Mouse (Mus musculus): ENCODE data around the gene Mas1.

GRCm38 (mm10) chr17:12902291-12902690 lies 34.3 kb upstream of the Mas1 start:
- no peak for TF ChIP-seq HCFC1 (IDR thresholded peaks at IDR 0.05; ENCODE audit: borderline replicate concordance, insufficient read depth, low read length)
- no peak for TF ChIP-seq MAFK (IDR thresholded peaks at IDR 0.05; ENCODE audit: insufficient read depth, low read depth, low read length)
